Mouse (Mus musculus) stomach, embryonic 16.5 days (tissue): Measurements from ENCODE around the gene Gba. TPM values are rescaled to one million over a fixed set of nuclear protein-coding genes. Genes with fewer than 3 reads are reported as not detected.
A peak's percentile ranks its signal among the peaks of the same experiment; 100 is the strongest.
"Not testable (repeated sequence)": the region's sequence is repeated elsewhere in the genome, so short reads cannot be mapped to it uniquely, and the experiment has no call there.

Source experiments
- ATAC-seq: fragments of 200-750 bp; cut with Nextera tagmentation; 2 replicates; pipeline ENCODE4 v1.8.0; 2017; ENCODE audit warnings: moderate number of reproducible peaks, moderate TSS enrichment; ENCODE audit not compliant: insufficient read depth, low FRiP score
- H3K27ac ChIP-seq: fragments of 300-500 bp; sonication (generic); 2 replicates; pipeline ENCODE4 v1.5.1; 2014; ENCODE audit warnings: low read length
- H3K27me3 ChIP-seq: fragments of 300-500 bp; sonication (generic); 2 replicates; pipeline ENCODE4 v1.6.1; 2014; ENCODE audit warnings: low read length, control low read depth, mixed read lengths; ENCODE audit not compliant: control insufficient read depth, insufficient read depth
- H3K36me3 ChIP-seq: fragments of 300-500 bp; sonication (generic); 2 replicates; pipeline ENCODE4 v1.6.1; 2014; ENCODE audit warnings: low read length; ENCODE audit not compliant: control insufficient read depth, insufficient read depth
- H3K4me1 ChIP-seq: fragments of 300-500 bp; sonication (generic); 2 replicates; pipeline ENCODE4 v1.6.1; 2014; ENCODE audit warnings: low read length, control low read depth, mixed read lengths; ENCODE audit not compliant: control insufficient read depth, insufficient read depth
- H3K4me2 ChIP-seq: fragments of 300-500 bp; sonication (generic); 2 replicates; pipeline ENCODE4 v1.6.1; 2014; ENCODE audit warnings: low read depth, low read length, mixed read lengths
- H3K4me3 ChIP-seq: fragments of 300-500 bp; sonication (generic); replicated peaks from 2 replicates; pipeline ENCODE4 v1.5.1; 2014; ENCODE audit warnings: mild to moderate bottlenecking, low read length
- H3K9ac ChIP-seq: fragments of 300-500 bp; sonication (generic); 2 replicates; pipeline ENCODE4 v1.6.1; 2014; ENCODE audit warnings: low read length
- H3K9me3 ChIP-seq: fragments of 300-500 bp; sonication (generic); replicated peaks from 2 replicates; pipeline ENCODE4 v1.6.1; 2016; ENCODE audit warnings: low read length, control low read depth; ENCODE audit not compliant: control insufficient read depth
- WGBS: fragments of 180-500 bp; shearing (Covaris S2); extraction: QIAGEN DNeasy Blood & Tissue Kit; methylation state at CpG from one replicate; pipeline ENCODE4 v1.1.7; 2014; 5-methylcytosine and 5-hydroxymethylcytosine counted together
- polyA plus RNA-seq: library from polyadenylated mRNA; unstranded; fragments of >200 nt; fragmentation: Nextera tagmentation; extraction: Ambion mirVana; gene quantifications from 2 replicates; pipeline ENCODE4 v1.2.1, GENCODE M21; 2015

The Gba gene
- polyA plus RNA-seq, 1 experiment from 2014 or later: 55.4 TPM

GRCm38 (mm10) chr3:89208075-89208657 is 5.4 kb downstream of the Gba start:
- Histone ChIP-seq H3K27me3 (no peaks in the 10 kb centered on the region), H3K9ac (no peak overlapping the region), H3K27ac (peak overlapping the region; percentile 74), H3K4me3 (no peak overlapping the region), H3K4me2 (no peak overlapping the region), H3K36me3 (peaks cover 10% of the 10 kb centered on the region), H3K4me1 (peaks cover 10% of the 10 kb centered on the region), H3K9me3 (no peaks in the 10 kb centered on the region)
- 85% methylated on average over 13 of the region's 13 CpGs for WGBS
- ATAC-seq: 0 out of 2 replicates have a peak, but pooled peaks have one; percentile 35

DNA sequence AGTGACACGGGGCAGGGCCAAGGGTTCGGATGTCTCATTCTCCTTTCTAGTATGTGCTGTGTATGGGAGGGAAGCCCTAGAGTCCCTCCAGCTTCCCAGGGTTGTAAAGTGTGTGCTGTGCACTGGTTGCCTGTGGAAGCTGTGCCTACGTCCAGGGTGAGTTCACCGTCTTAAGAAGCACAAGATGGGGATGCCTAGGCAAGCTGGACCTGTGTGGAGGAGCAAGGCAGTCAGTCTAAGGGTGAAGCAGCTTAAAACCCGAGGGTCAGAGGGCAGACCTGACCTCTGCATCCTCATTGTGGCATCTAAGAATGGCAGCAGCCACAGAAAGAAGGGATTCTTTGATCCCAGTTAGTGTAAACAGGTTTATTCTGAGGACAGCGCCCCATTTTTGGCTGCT is 6.0 kb downstream of the Gba start:
- Histone ChIP-seq H3K4me3 (no peak overlapping the region), H3K36me3 (peaks cover 10% of the 10 kb centered on the region), H3K4me1 (peaks cover 7% of the 10 kb centered on the region; the same call in 1 of the 2 replicates), H3K4me2 (no peak overlapping the region), H3K27me3 (no peaks in the 10 kb centered on the region), H3K27ac (peak overlapping the region; percentile 60; the same call in 1 of the 2 replicates), H3K9me3 (no peaks in the 10 kb centered on the region), H3K9ac (no peak overlapping the region)
- WGBS: 81% methylated on average over 6 of the region's 6 CpGs
- no peak for ATAC-seq

- Histone ChIP-seq H3K27me3 (no peaks in the 10 kb centered on the region), H3K9ac (no peak overlapping the region), H3K36me3 (peaks cover 10% of the 10 kb centered on the region), H3K4me2 (no peak overlapping the region), H3K4me1 (peaks cover 8% of the 10 kb centered on the region; the same call in 1 of the 2 replicates), H3K27ac (no peak overlapping the region), H3K9me3 (no peaks in the 10 kb centered on the region), H3K4me3 (no peak overlapping the region)
- ATAC-seq: no peak
- 87% methylated on average over 7 of the region's 7 CpGs for WGBS
These were observed 7.0 kb downstream of the Gba start for GRCm38 (mm10) chr3:89209731-89210130.

DNA sequence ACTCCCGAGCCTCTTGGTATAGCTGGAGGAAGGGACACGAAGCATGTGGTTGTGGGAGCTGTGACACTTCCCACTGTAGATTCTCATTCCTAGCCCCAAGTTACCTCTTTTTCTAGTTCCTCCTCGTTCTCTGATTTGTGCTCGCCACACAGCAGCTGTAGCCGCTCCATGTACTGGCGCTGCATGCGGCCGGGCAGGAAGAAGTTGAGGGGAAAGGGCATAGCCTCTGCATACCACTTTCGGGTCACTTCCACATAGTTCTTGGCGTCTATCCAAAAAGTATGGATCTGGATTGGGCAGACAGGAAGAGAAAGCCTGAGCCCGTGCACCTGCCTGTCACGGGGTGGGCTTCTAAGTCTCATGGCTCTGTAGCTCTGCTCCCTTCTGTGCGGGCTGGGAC is 7.4 kb downstream of the Gba start:
- no peaks in the 10 kb centered on the region for H3K27me3 ChIP-seq
- H3K36me3 ChIP-seq: peaks cover 10% of the 10 kb centered on the region
- WGBS: 73% methylated on average over 13 of the region's 13 CpGs
- ATAC-seq: no peak
- H3K4me2 ChIP-seq: no peak overlapping the region
- no peak overlapping the region for H3K27ac ChIP-seq
- H3K9ac ChIP-seq: no peak overlapping the region
- H3K9me3 ChIP-seq: no peaks in the 10 kb centered on the region
- H3K4me3 ChIP-seq: no peak overlapping the region
- H3K4me1 ChIP-seq: peaks cover 12% of the 10 kb centered on the region

- Histone ChIP-seq H3K27me3 (no peaks in the 10 kb centered on the region), H3K4me1 (peaks cover 17% of the 10 kb centered on the region), H3K9me3 (no peaks in the 10 kb centered on the region), H3K9ac (no peak overlapping the region), H3K4me2 (no peak overlapping the region), H3K4me3 (no peak overlapping the region), H3K27ac (no peak overlapping the region), H3K36me3 (peaks cover 9% of the 10 kb centered on the region)
- no peak for ATAC-seq
- 85% methylated on average over 7 of the region's 7 CpGs for WGBS
These were observed 8.0 kb downstream of the Gba start for GRCm38 (mm10) chr3:89210731-89211130.

GRCm38 (mm10) chr3:89213803-89214530 is 11.2 kb downstream of the Gba start:
- peak; percentile 93 for ATAC-seq
- H3K9me3 ChIP-seq: no peaks in the 10 kb centered on the region
- H3K4me1 ChIP-seq: peaks cover 19% of the 10 kb centered on the region
- peak overlapping the region; percentile 86 for H3K4me2 ChIP-seq
- H3K27ac ChIP-seq: peak overlapping the region; percentile 95
- H3K27me3 ChIP-seq: no peaks in the 10 kb centered on the region
- H3K36me3 ChIP-seq: no peaks in the 10 kb centered on the region; the same call in 1 of the 2 replicates
- peak overlapping the region; percentile 85 for H3K9ac ChIP-seq
- under 1% methylated on average over 69 of the region's 69 CpGs for WGBS
- H3K4me3 ChIP-seq: peak overlapping the region; percentile 77

DNA sequence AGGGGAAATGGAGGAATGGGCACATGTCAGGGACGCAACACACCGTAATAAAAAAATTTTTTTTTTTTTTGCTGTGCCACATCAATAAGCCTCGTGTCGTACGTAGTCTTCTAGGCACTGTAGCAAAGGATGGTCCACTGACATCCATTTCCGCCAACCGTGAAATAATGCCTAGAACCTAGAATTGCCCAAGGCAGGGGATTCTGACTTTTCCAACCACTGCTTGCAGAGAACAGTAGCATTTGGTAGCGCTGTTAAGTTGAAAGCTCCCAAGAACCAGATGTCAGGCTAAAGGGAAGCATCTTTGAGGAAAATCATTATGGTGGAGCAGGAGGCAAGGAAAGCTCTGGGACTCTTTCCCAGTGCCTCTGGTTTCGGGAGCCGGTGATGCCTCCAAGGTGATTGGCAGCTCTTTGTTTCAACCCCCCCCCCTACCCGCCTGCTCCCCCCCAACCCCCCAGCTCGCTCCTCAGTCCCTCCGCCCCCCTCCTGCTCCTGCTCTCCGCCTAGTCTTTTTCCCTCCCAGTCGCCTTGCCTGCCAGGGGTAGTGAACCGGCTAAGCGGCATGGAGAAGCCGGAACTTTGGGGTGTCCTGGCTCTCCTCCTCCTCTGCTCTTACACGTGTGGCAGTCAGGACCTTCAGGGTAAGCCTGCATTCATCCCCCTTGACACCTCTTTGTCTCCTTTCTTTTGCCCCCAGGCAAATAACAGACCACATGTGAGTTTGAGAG is 12.1 kb downstream of the Gba start, which contains the start of gene Thbs3:
Gene Thbs3, plus strand, starts transcription at position 500 of the 731 bp plus-strand sequence.
- no peak for ATAC-seq
- Histone ChIP-seq H3K27ac (peak within 1 kb of the TSS; percentile 95), H3K4me3 (peak within 1 kb of the TSS; percentile 77), H3K36me3 (no peaks in the 10 kb centered on the region; the same call in 1 of the 2 replicates), H3K9ac (peak within 1 kb of the TSS; percentile 85), H3K9me3 (no peaks in the 10 kb centered on the region), H3K27me3 (no peaks in the 10 kb centered on the region), H3K4me2 (peak within 1 kb of the TSS; percentile 86), H3K4me1 (peaks cover 19% of the 10 kb centered on the region)
- WGBS: under 1% methylated on average over 19 of the region's 19 CpGs

DNA sequence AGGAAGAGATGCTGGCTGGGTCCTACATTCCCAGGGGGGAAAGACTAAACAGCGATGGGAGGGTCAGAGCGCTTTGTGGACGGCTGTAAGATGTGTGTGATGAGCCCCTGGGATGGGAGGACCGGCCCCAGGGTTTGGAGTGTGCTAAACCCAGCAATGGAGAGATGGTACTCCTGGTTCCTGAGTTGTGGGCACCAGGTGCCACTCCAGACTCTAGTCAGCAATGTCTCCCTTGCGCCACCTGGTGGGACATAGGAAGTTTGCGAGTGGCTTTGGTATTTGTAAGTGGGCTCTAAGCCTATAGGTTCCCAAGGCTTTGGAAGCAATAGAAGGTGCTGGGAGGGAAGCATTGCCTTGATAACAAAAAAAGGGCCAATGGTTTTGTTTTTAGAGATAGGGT is 13.1 kb downstream of the Gba start:
- peaks cover 19% of the 10 kb centered on the region for H3K4me1 ChIP-seq
- 2% methylated on average over 6 of the region's 6 CpGs for WGBS
- H3K4me2 ChIP-seq: peak overlapping the region; percentile 86
- peak overlapping the region; percentile 95 for H3K27ac ChIP-seq
- no peaks in the 10 kb centered on the region for H3K9me3 ChIP-seq
- peak overlapping the region; percentile 85 for H3K9ac ChIP-seq
- H3K4me3 ChIP-seq: peak overlapping the region; percentile 77
- H3K27me3 ChIP-seq: no peaks in the 10 kb centered on the region
- H3K36me3 ChIP-seq: no peaks in the 10 kb centered on the region
- ATAC-seq: peak; percentile 16; the same call in 1 of the 2 replicates

DNA sequence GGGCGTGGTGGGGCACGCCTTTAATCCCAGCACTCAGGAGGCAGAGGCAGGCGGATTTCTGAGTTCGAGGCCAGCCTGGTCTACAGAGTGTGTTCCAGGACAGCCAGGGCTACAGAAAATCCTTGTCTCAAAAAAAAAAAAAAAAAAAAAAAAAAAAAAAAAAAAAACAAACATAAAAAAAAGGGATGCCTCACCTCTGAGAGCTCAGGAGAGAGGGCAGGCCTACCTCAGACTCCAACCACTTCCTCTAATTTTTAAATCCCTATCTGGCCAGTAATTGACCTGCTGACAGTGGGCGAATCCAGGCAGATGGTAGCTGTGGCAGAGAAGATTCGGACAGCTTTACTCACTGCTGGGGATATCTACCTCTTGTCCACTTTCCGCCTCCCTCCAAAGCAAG is 13.7 kb downstream of the Gba start:
- not testable (repeated sequence) for H3K27me3 ChIP-seq, H3K9ac ChIP-seq, H3K36me3 ChIP-seq, ATAC-seq, H3K4me2 ChIP-seq, H3K9me3 ChIP-seq, H3K27ac ChIP-seq, H3K4me3 ChIP-seq
- WGBS: 71% methylated on average over 7 of the region's 7 CpGs
- H3K4me1 ChIP-seq: peaks cover 19% of the 10 kb centered on the region
